Mouse (Mus musculus) lung, adult 2 months (tissue): ENCODE measurements around the gene Bsn. TPM values are rescaled to one million over a fixed set of nuclear protein-coding genes. Genes with fewer than 3 reads are reported as not detected.

Experiments used
- DNase-seq: peaks from one replicate; pipeline ENCODE4 v3.0.0; 2022
- H3K4me1 ChIP-seq: fragments of 200-500 bp; 2 replicates; pipeline ENCODE4 v1.6.1; 2011; ENCODE audit warnings: low read length; ENCODE audit not compliant: control insufficient read depth, insufficient read depth
- H3K4me3 ChIP-seq: fragments of 200-500 bp; replicated peaks from 2 replicates; pipeline ENCODE3; 2011; ENCODE audit warnings: low read depth, mild to moderate bottlenecking, control low read depth, low read length; ENCODE audit errors: extremely low read depth
- CTCF ChIP-seq: fragments of 200-500 bp; IDR thresholded peaks from 2 replicates; pipeline ENCODE4 v1.5.1; 2011; ENCODE audit warnings: mild to moderate bottlenecking, low read length, control low read depth; ENCODE audit not compliant: insufficient read depth
- POLR2A ChIP-seq: fragments of 200-500 bp; IDR thresholded peaks from 2 replicates; pipeline ENCODE4 v1.6.1; 2011; ENCODE audit warnings: low read depth, mild to moderate bottlenecking, control low read depth, low read length, borderline replicate concordance; ENCODE audit errors: extremely low read depth
- WGBS: fragments of 180-500 bp; shearing (Covaris S2); methylation state at CpG from one replicate; pipeline ENCODE4 v1.1.7; 2018; 5-methylcytosine and 5-hydroxymethylcytosine counted together
- polyA plus RNA-seq: library from polyadenylated mRNA; depleted of rRNA; stranded (reverse); fragments of >200 nt; gene quantifications from 2 replicates; pipeline ENCODE4 v1.2.3, GENCODE M21; 2012

The Bsn gene
- polyA plus RNA-seq, 1 experiment = 0.95 TPM

GRCm38 (mm10) chr9:108183531-108183994 lies 6.6 kb downstream of the Bsn start:
- Histone ChIP-seq H3K4me3 (no peak overlapping the region), H3K4me1 (no peaks in the 10 kb centered on the region)
- no peak for DNase-seq
- TF ChIP-seq CTCF = no peak
- no peak for TF ChIP-seq POLR2A
- 86% methylated on average over 19 of the region's 19 CpGs for WGBS

GRCm38 (mm10) chr9:108182806-108183506 lies 7.2 kb downstream of the Bsn start:
- no peak for DNase-seq
- Histone ChIP-seq H3K4me3 (no peak overlapping the region), H3K4me1 (no peaks in the 10 kb centered on the region)
- 63% methylated on average over 11 of the region's 11 CpGs for WGBS
- TF ChIP-seq CTCF (no peak), POLR2A (no peak)

GRCm38 (mm10) chr9:108178391-108178790 lies 11.8 kb downstream of the Bsn start:
- H3K4me1 ChIP-seq = no peaks in the 10 kb centered on the region
- 60% methylated on average over 5 of the region's 5 CpGs for WGBS
- no peak overlapping the region for H3K4me3 ChIP-seq
- TF ChIP-seq CTCF (no peak), POLR2A (no peak)
- no peak for DNase-seq

- H3K4me1 ChIP-seq = no peaks in the 10 kb centered on the region
- WGBS = 56% methylated on average over 19 of the region's 19 CpGs
- TF ChIP-seq POLR2A (no peak), CTCF (no peak)
- DNase-seq = no peak
- no peak overlapping the region for H3K4me3 ChIP-seq
Observed at GRCm38 (mm10) chr9:108175116-108175838, 14.9 kb downstream of the Bsn start.

- no peak overlapping the region for H3K4me3 ChIP-seq
- WGBS = 55% methylated on average over 5 of the region's 5 CpGs
- H3K4me1 ChIP-seq = no peaks in the 10 kb centered on the region
- TF ChIP-seq CTCF = no peak
- TF ChIP-seq POLR2A = no peak
- DNase-seq = no peak
Observed at GRCm38 (mm10) chr9:108172777-108173350, 17.3 kb downstream of the Bsn start.

- WGBS = 69% methylated on average over 10 of the region's 10 CpGs
- Histone ChIP-seq H3K4me3 (no peak overlapping the region), H3K4me1 (no peaks in the 10 kb centered on the region)
- TF ChIP-seq POLR2A (no peak), CTCF (no peak)
- DNase-seq = no peak
Observed at GRCm38 (mm10) chr9:108169751-108170150, 20.4 kb downstream of the Bsn start.

- 48% methylated on average over 8 of the region's 8 CpGs for WGBS
- no peak for DNase-seq
- H3K4me1 ChIP-seq = no peaks in the 10 kb centered on the region
- no peak overlapping the region for H3K4me3 ChIP-seq
- TF ChIP-seq CTCF = no peak
- TF ChIP-seq POLR2A = no peak
Observed at GRCm38 (mm10) chr9:108165143-108165542, 25.0 kb downstream of the Bsn start.

GRCm38 (mm10) chr9:108163646-108164284 lies 26.4 kb downstream of the Bsn start:
- DNase-seq = no peak
- 78% methylated on average over 16 of the region's 16 CpGs for WGBS
- no peak overlapping the region for H3K4me3 ChIP-seq
- no peaks in the 10 kb centered on the region for H3K4me1 ChIP-seq
- TF ChIP-seq CTCF = no peak
- no peak for TF ChIP-seq POLR2A

GRCm38 (mm10) chr9:108157891-108158290 lies 32.3 kb downstream of the Bsn start:
- H3K4me1 ChIP-seq = no peaks in the 10 kb centered on the region
- WGBS = 43% methylated on average over 7 of the region's 7 CpGs
- DNase-seq = no peak

GRCm38 (mm10) chr9:108157451-108157850 lies 32.7 kb downstream of the Bsn start:
- WGBS = 76% methylated on average over 6 of the region's 6 CpGs
- DNase-seq = no peak
- Histone ChIP-seq H3K4me1 (no peaks in the 10 kb centered on the region), H3K4me3 (no peak overlapping the region)
- TF ChIP-seq CTCF = no peak
- no peak for TF ChIP-seq POLR2A

More at GRCm38 (mm10) chr9:108157891-108158290, 32.3 kb downstream of the Bsn start:
- H3K4me3 ChIP-seq = no peak overlapping the region
- TF ChIP-seq POLR2A (no peak), CTCF (no peak)
